Mouse (Mus musculus) megakaryocyte, embryonic 14.5 days (primary cell): ENCODE data around the gene Mta3. TPM values are rescaled to one million over a fixed set of nuclear protein-coding genes. Genes with fewer than 3 reads are reported as not detected.
"Not testable (repeated sequence)": the region's sequence is repeated elsewhere in the genome, so short reads cannot be mapped to it uniquely, and the experiment has no call there.

Source experiments
- H3K27me3 ChIP-seq: replicated peaks from 2 replicates; pipeline ENCODE3; 2012; ENCODE audit warnings: inconsistent platforms
- H3K36me3 ChIP-seq: replicated peaks from 2 replicates; pipeline ENCODE3; 2012; ENCODE audit warnings: low read length, inconsistent platforms, mixed read lengths
- H3K4me1 ChIP-seq: 2 replicates; pipeline ENCODE4 v1.6.1; 2012; ENCODE audit warnings: inconsistent platforms
- H3K4me3 ChIP-seq: replicated peaks from 2 replicates; pipeline ENCODE3; 2012; ENCODE audit warnings: moderate library complexity, mild to moderate bottlenecking, inconsistent platforms
- H3K9me3 ChIP-seq: 2 replicates; pipeline ENCODE4 v1.6.1; 2012; ENCODE audit warnings: inconsistent platforms
- FLI1 ChIP-seq: IDR thresholded peaks from 2 replicates; pipeline ENCODE4 v1.6.1; 2012; ENCODE audit warnings: low read length, inconsistent platforms, mixed read lengths
- GATA1 ChIP-seq: IDR thresholded peaks from 3 replicates; pipeline ENCODE4 v1.6.1; 2012; ENCODE audit warnings: mixed read lengths, low read length, inconsistent platforms, borderline replicate concordance
- polyA plus RNA-seq: library from polyadenylated mRNA; stranded (reverse); fragments of >175 nt; gene quantifications from 2 replicates; pipeline ENCODE4 v1.2.3, GENCODE M21; 2012; ENCODE audit warnings: low replicate concordance; ENCODE audit not compliant: insufficient read depth

The Mta3 gene
- polyA plus RNA-seq, 1 experiment, result 216 TPM

GRCm38 (mm10) chr17:83707846-83708245, 1.9 kb downstream of the Mta3 start:
- peaks cover 80% of the 10 kb centered on the region for H3K4me1 ChIP-seq
- H3K36me3 ChIP-seq, result peaks cover 62% of the 10 kb centered on the region
- H3K9me3 ChIP-seq, result no peaks in the 10 kb centered on the region
- no peaks in the 10 kb centered on the region for H3K27me3 ChIP-seq
- TF ChIP-seq GATA1 (no peak), FLI1 (no peak)
- peak overlapping the region; percentile 96 for H3K4me3 ChIP-seq

- Histone ChIP-seq H3K9me3 (no peaks in the 10 kb centered on the region), H3K36me3 (peaks cover 66% of the 10 kb centered on the region), H3K4me1 (peaks cover 79% of the 10 kb centered on the region), H3K27me3 (no peaks in the 10 kb centered on the region), H3K4me3 (peak overlapping the region; percentile 96)
- TF ChIP-seq FLI1, result no peak
- TF ChIP-seq GATA1, result no peak
Measured at GRCm38 (mm10) chr17:83708256-83708655, 2.3 kb downstream of the Mta3 start.

DNA sequence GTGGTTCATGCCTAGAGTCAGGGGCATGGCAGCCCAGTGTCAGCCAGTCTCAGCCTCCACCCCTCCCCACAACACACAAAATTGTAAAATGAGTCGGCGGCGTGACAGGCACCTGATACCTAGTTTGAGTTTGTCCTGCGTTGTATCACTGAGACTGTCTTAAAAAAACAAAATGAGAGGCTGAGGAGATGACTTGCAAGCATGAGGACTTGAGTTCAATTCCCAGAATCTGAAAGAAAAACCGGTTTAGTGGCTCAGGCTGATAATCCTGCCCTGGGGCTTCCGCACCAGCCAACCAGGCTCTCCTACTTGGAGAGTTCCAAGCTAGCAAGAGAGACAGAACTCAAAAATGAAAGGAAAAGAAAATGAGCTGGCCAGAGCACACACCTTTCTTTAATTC, 2.9 kb downstream of the Mta3 start:
- TF ChIP-seq FLI1, result no peak
- TF ChIP-seq GATA1, result no peak
- Histone ChIP-seq H3K9me3 (no peaks in the 10 kb centered on the region), H3K4me3 (peak overlapping the region; percentile 83), H3K27me3 (no peaks in the 10 kb centered on the region), H3K36me3 (peaks cover 66% of the 10 kb centered on the region), H3K4me1 (peaks cover 75% of the 10 kb centered on the region)

DNA sequence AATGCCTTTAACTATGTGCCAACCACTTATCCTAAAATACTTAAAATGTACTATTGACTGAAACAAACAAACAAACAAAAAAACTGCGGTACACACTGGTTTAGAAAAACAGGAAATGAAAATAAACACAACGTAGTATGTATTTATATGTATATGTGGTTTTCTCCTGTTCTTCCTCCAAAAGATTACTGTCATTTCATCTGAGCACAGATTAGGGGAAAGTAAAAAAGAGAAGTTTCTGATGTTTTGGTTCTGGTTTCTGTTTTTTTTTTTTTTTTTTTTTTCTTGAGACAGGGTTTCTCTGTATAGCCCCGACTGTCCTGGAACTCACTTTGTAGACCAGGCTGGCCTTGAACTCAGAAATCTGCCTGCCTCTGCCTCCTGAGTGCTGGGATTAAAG, 3.6 kb downstream of the Mta3 start:
- H3K27me3 ChIP-seq, H3K4me3 ChIP-seq, H3K9me3 ChIP-seq: not testable (repeated sequence)
- H3K4me1 ChIP-seq, result peaks cover 75% of the 10 kb centered on the region
- peaks cover 66% of the 10 kb centered on the region for H3K36me3 ChIP-seq

- Histone ChIP-seq H3K36me3 (peaks cover 74% of the 10 kb centered on the region), H3K4me1 (peaks cover 65% of the 10 kb centered on the region)
Measured at GRCm38 (mm10) chr17:83710639-83711038, 4.7 kb downstream of the Mta3 start.

DNA sequence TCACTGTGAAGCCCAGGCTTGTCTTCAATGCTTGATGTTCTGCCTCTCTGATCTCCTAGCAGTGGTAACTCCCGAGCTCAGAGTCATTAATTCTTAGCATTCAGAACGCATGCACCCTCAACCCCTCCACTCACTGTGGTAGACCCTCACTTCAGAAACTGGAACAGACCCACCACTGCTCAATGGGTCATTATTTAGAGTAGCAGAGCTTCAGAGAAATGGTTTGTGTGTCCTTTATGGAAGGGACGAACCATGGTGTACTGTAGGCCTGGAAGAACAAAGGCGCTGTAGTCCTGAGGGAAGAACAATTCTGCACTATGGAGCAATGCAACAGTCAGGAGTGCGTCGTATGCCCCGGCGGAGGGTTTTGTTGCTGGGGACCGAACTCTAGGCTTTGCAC, 6.4 kb downstream of the Mta3 start:
- no peak for TF ChIP-seq GATA1
- TF ChIP-seq FLI1, result no peak
- Histone ChIP-seq H3K4me1 (peaks cover 62% of the 10 kb centered on the region), H3K27me3 (no peaks in the 10 kb centered on the region), H3K4me3 (no peak overlapping the region), H3K9me3 (peaks cover 3% of the 10 kb centered on the region; the same call in 1 of the 2 replicates), H3K36me3 (peaks cover 91% of the 10 kb centered on the region)

More at GRCm38 (mm10) chr17:83710639-83711038, 4.7 kb downstream of the Mta3 start:
- TF ChIP-seq GATA1, result no peak
- TF ChIP-seq FLI1, result no peak
- no peaks in the 10 kb centered on the region for H3K27me3 ChIP-seq
- no peak overlapping the region for H3K4me3 ChIP-seq
- no peaks in the 10 kb centered on the region for H3K9me3 ChIP-seq

DNA sequence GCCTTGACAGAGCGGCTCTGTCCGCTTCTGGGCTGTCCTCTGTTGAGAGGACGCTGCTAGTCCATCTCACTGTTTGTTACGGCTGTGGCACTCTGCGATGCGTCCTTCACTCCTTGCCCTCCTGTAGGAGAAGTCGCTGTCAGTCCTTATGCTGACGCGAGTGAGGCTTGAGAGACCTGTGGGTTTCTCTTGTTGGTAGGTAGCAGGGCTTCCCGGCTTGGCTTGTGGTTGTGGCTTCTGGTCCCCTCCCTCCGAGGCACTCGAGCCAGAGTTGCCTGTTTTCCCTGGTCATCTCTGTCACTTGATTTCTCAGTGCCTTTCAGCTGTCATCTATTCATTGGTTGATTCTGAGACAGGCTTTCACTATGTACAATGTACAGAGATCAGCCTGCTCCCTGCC, 14.5 kb downstream of the Mta3 start:
- Histone ChIP-seq H3K4me3 (peak overlapping the region; percentile 84), H3K36me3 (peaks cover 97% of the 10 kb centered on the region), H3K9me3 (peaks cover 3% of the 10 kb centered on the region; the same call in 1 of the 2 replicates), H3K27me3 (no peaks in the 10 kb centered on the region), H3K4me1 (peaks cover 76% of the 10 kb centered on the region)
- TF ChIP-seq FLI1 (no peak), GATA1 (no peak)

DNA sequence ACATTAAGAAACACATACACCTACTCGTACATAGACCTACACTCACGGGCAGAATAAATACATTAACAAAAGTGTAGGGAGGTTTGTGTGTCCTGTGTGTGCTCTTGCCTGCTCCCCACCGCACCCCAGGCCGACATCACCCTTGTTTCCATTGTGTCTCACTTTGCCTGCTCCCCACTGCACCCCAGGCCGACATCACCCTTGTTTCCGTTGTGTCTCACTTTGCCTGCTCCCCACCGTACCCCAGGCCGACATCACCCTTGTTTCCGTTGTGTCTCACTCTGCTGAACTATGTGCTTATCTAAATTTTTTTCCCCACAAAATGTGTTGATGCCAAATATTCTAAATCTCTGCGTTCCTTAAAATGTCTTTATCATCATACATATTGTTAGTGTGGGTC, 15.2 kb downstream of the Mta3 start:
- Histone ChIP-seq H3K9me3 (peaks cover under 1% of the 10 kb centered on the region; the same call in 1 of the 2 replicates), H3K4me3 (peak overlapping the region; percentile 84), H3K27me3 (no peaks in the 10 kb centered on the region), H3K36me3 (peaks cover 97% of the 10 kb centered on the region), H3K4me1 (peaks cover 83% of the 10 kb centered on the region)
- TF ChIP-seq FLI1 (no peak), GATA1 (no peak)

- TF ChIP-seq GATA1 (no peak), FLI1 (no peak)
- Histone ChIP-seq H3K27me3 (no peaks in the 10 kb centered on the region), H3K4me1 (peaks cover 93% of the 10 kb centered on the region), H3K4me3 (peak overlapping the region; percentile 42), H3K36me3 (peaks cover 95% of the 10 kb centered on the region), H3K9me3 (no peaks in the 10 kb centered on the region)
Measured at GRCm38 (mm10) chr17:83723064-83723463, 17.1 kb downstream of the Mta3 start.

DNA sequence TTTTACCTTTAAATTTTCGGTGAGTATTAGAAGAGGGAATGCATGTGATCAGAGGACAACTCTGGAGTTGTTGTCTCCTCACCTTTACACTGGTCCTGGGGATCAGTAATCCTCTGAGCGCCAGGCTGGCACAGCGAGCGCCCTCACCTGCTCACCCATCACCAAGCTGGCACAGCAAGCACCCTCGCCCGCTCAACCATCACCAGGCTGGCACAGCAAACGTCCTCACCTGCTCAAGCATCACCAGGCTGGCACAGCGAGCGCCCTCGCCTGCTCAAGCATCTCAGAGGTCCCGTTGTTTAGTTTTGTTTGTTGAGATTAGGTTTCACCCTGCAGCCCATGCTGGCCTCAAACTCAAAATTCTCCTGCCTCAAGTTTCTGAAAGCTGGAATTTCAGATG, 20.5 kb downstream of the Mta3 start:
- Histone ChIP-seq H3K4me1 (peaks cover 92% of the 10 kb centered on the region), H3K36me3 (peaks cover 81% of the 10 kb centered on the region)

GRCm38 (mm10) chr17:83727707-83728106, 21.7 kb downstream of the Mta3 start:
- TF ChIP-seq GATA1 (no peak), FLI1 (no peak)
- Histone ChIP-seq H3K27me3 (no peaks in the 10 kb centered on the region), H3K4me1 (peaks cover 95% of the 10 kb centered on the region), H3K4me3 (no peak overlapping the region), H3K9me3 (no peaks in the 10 kb centered on the region), H3K36me3 (peaks cover 71% of the 10 kb centered on the region)

More for the DNA sequence above, 20.5 kb downstream of the Mta3 start:
- peak overlapping the region; percentile 64 for H3K4me3 ChIP-seq
- TF ChIP-seq GATA1, result no peak
- H3K9me3 ChIP-seq, result no peaks in the 10 kb centered on the region
- no peaks in the 10 kb centered on the region for H3K27me3 ChIP-seq
